Mouse (Mus musculus) cerebellum, adult 2 months (tissue): ENCODE data around the gene March8. TPM values are rescaled to one million over a fixed set of nuclear protein-coding genes. Genes with fewer than 3 reads are reported as not detected.

Experiments
- DNase-seq, 2 experiments: peaks; one replicate each; pipeline ENCODE4 v3.0.0; 2021
- H3K27ac ChIP-seq: fragments of 200-500 bp; 2 replicates; pipeline ENCODE4 v1.5.1; 2012; ENCODE audit warnings: low read length, control low read depth, inconsistent platforms; ENCODE audit not compliant: insufficient read depth
- H3K27me3 ChIP-seq: fragments of 200-500 bp; 2 replicates; pipeline ENCODE4 v1.6.1; 2012; ENCODE audit warnings: inconsistent platforms, mild to moderate bottlenecking, low read length, moderate library complexity; ENCODE audit not compliant: control insufficient read depth, insufficient read depth
- H3K4me1 ChIP-seq: fragments of 200-500 bp; 2 replicates; pipeline ENCODE4 v1.6.1; 2011; ENCODE audit warnings: low read length; ENCODE audit not compliant: control insufficient read depth, insufficient read depth
- H3K4me3 ChIP-seq: fragments of 200-500 bp; replicated peaks from 2 replicates; pipeline ENCODE3; 2011; ENCODE audit warnings: mild to moderate bottlenecking, low read depth, low read length, control low read depth; ENCODE audit not compliant: insufficient read depth
- CTCF ChIP-seq: fragments of 200-500 bp; IDR thresholded peaks from 2 replicates; pipeline ENCODE4 v1.5.1; 2011; ENCODE audit warnings: low read depth, mild to moderate bottlenecking, control low read depth, low read length, moderate library complexity, borderline replicate concordance; ENCODE audit not compliant: insufficient read depth
- POLR2A ChIP-seq: fragments of 200-500 bp; IDR thresholded peaks from 2 replicates; pipeline ENCODE4 v1.6.1; 2011; ENCODE audit warnings: low read length, control low read depth, borderline replicate concordance; ENCODE audit not compliant: insufficient read depth
- WGBS: fragments of 180-500 bp; shearing (Covaris S2); methylation state at CpG from one replicate; pipeline ENCODE4 v1.1.7; 2018; 5-methylcytosine and 5-hydroxymethylcytosine counted together
- polyA plus RNA-seq: library from polyadenylated mRNA; depleted of rRNA; stranded (reverse); fragments of >200 nt; gene quantifications from 2 replicates; pipeline ENCODE4 v1.2.3, GENCODE M21; 2012

March8 gene
- polyA plus RNA-seq, 1 experiment, result 80.9 TPM

- TF ChIP-seq POLR2A (no peak), CTCF (no peak)
- 100% methylated on average over 1 of the region's 1 CpGs for WGBS
- DNase-seq, result no peak
Observed at GRCm38 (mm10) chr6:116388068-116388467, 50.2 kb downstream of the March8 start.

GRCm38 (mm10) chr6:116389481-116389880 is 51.7 kb downstream of the March8 start:
- Histone ChIP-seq H3K4me3 (no peak overlapping the region), H3K4me1 (peaks cover 2% of the 10 kb centered on the region), H3K27me3 (no peaks in the 10 kb centered on the region), H3K27ac (no peak overlapping the region)
- TF ChIP-seq POLR2A, result no peak
- TF ChIP-seq CTCF, result no peak
- no peak for DNase-seq

More at GRCm38 (mm10) chr6:116388068-116388467, 50.2 kb downstream of the March8 start:
- H3K27me3 ChIP-seq, result no peaks in the 10 kb centered on the region
- H3K27ac ChIP-seq, result no peak overlapping the region
- peaks cover 6% of the 10 kb centered on the region for H3K4me1 ChIP-seq
- H3K4me3 ChIP-seq, result no peak overlapping the region

GRCm38 (mm10) chr6:116394916-116395648 is 57.3 kb downstream of the March8 start:
- peaks cover 6% of the 10 kb centered on the region for H3K4me1 ChIP-seq
- TF ChIP-seq CTCF, result no peak
- TF ChIP-seq POLR2A, result no peak
- H3K27me3 ChIP-seq, result no peaks in the 10 kb centered on the region
- H3K4me3 ChIP-seq, result no peak overlapping the region
- H3K27ac ChIP-seq, result no peak overlapping the region
- 41% methylated on average over 2 of the region's 2 CpGs for WGBS
- no peak for DNase-seq

- H3K27me3 ChIP-seq, result no peaks in the 10 kb centered on the region
- TF ChIP-seq CTCF, result no peak
- no peak for TF ChIP-seq POLR2A
- no peak overlapping the region for H3K4me3 ChIP-seq
- DNase-seq, result no peak
- peaks cover 20% of the 10 kb centered on the region for H3K4me1 ChIP-seq
- 71% methylated on average over 6 of the region's 6 CpGs for whole genome bisulfite sequencing
- no peak overlapping the region for H3K27ac ChIP-seq
Observed at GRCm38 (mm10) chr6:116397621-116398020, 59.8 kb downstream of the March8 start.

- Histone ChIP-seq H3K27me3 (no peaks in the 10 kb centered on the region), H3K27ac (no peak overlapping the region), H3K4me1 (peaks cover 25% of the 10 kb centered on the region), H3K4me3 (no peak overlapping the region)
- TF ChIP-seq POLR2A, result no peak
- TF ChIP-seq CTCF, result no peak
- 84% methylated on average over 2 of the region's 2 CpGs for WGBS
- DNase-seq, result no peak
Observed at GRCm38 (mm10) chr6:116398136-116398535, 60.3 kb downstream of the March8 start.

GRCm38 (mm10) chr6:116401746-116402423 is 64.1 kb downstream of the March8 start:
- no peaks in the 10 kb centered on the region for H3K27me3 ChIP-seq
- H3K4me1 ChIP-seq, result peaks cover 30% of the 10 kb centered on the region
- H3K27ac ChIP-seq, result peak overlapping the region; percentile 78
- WGBS, result 10% methylated on average over 12 of the region's 12 CpGs
- H3K4me3 ChIP-seq, result peak overlapping the region; percentile 0
- DNase-seq, result peak; percentile 88 to 91
- no peak for TF ChIP-seq POLR2A
- TF ChIP-seq CTCF, result no peak

GRCm38 (mm10) chr6:116402426-116402825 is 64.6 kb downstream of the March8 start:
- 90% methylated on average over 3 of the region's 3 CpGs for WGBS
- Histone ChIP-seq H3K4me1 (peaks cover 30% of the 10 kb centered on the region), H3K27me3 (no peaks in the 10 kb centered on the region), H3K4me3 (no peak overlapping the region), H3K27ac (peak overlapping the region; percentile 50; the same call in 1 of the 2 replicates)
- TF ChIP-seq CTCF (no peak), POLR2A (no peak)
- DNase-seq, result no peak

- Histone ChIP-seq H3K27ac (peak overlapping the region; percentile 23; the same call in 1 of the 2 replicates), H3K27me3 (no peaks in the 10 kb centered on the region), H3K4me3 (no peak overlapping the region), H3K4me1 (peaks cover 30% of the 10 kb centered on the region)
- WGBS, result 60% methylated on average over 9 of the region's 9 CpGs
- TF ChIP-seq POLR2A (no peak), CTCF (no peak)
- no peak for DNase-seq
Observed at GRCm38 (mm10) chr6:116405243-116405642, 67.4 kb downstream of the March8 start.
